Mouse (Mus musculus) spleen, adult 10 weeks (tissue): ENCODE measurements around the gene Zfp51. TPM values are rescaled to one million over a fixed set of nuclear protein-coding genes. Genes with fewer than 3 reads are reported as not detected.

Experiments used
- polyA plus RNA-seq: library from polyadenylated mRNA; stranded (reverse); fragments of 350-450 nt; fragmentation: Illumina TruSeq; extraction: RNeasy Lipid Tissue Mini Kit (QIAGEN cat#74804); gene quantifications from one replicate; pipeline ENCODE4 v1.2.3, GENCODE M21; 2015; ENCODE audit warnings: low replicate concordance; ENCODE audit not compliant: insufficient read depth

Gene Zfp51
- polyA plus RNA-seq: 27.8 TPM

GRCm38 (mm10) chr17:21450138-21450704, at the start of gene Zfp51:
Gene Zfp51 (plus strand): TSS chr17:21450374.

GRCm38 (mm10) chr17:21422664-21423599, 27.2 kb upstream of the Zfp51 start, which contains the start of gene Zfp54:
Gene Zfp54 (plus strand): TSS chr17:21423227.

GRCm38 (mm10) chr17:21488760-21489499, 38.8 kb downstream of the Zfp51 start, which contains the start of gene Zfp53:
Gene Zfp53 (plus strand): TSS chr17:21488998.

Other genes with a start within 250 kb of the Zfp51 start
- gene Vmn1r234, start 224.3 kb upstream of the Zfp51 start, polyA plus RNA-seq: not detected
- not detected for gene Vmn1r235, start 194.0 kb upstream of the Zfp51 start, polyA plus RNA-seq
- gene Vmn1r236, start 167.4 kb upstream of the Zfp51 start, polyA plus RNA-seq: not detected
- gene Vmn1r237, start 138.5 kb upstream of the Zfp51 start, polyA plus RNA-seq: not detected
- 15.6 TPM for gene Zfp677, start 66.6 kb upstream of the Zfp51 start, polyA plus RNA-seq
- 13.0 TPM for gene Zfp54, start 27.1 kb upstream of the Zfp51 start, polyA plus RNA-seq
- gene Zfp53, start 38.6 kb downstream of the Zfp51 start, polyA plus RNA-seq: 43.2 TPM
- gene Zfp52, start 85.2 kb downstream of the Zfp51 start, polyA plus RNA-seq: 27.4 TPM
- 12.2 TPM for gene Zfp948, start 116.6 kb downstream of the Zfp51 start, polyA plus RNA-seq
- 20.8 TPM for gene Zfp983, start 200.2 kb downstream of the Zfp51 start, polyA plus RNA-seq
- 12.1 TPM for gene Gm10226, start 241.5 kb downstream of the Zfp51 start, polyA plus RNA-seq